Mouse (Mus musculus) gonadal fat pad, adult 2 months (tissue): ENCODE data around the gene Aldh8a1. TPM values are rescaled to one million over a fixed set of nuclear protein-coding genes. Genes with fewer than 3 reads are reported as not detected.

Experiments used
- DNase-seq: peaks from one replicate; pipeline ENCODE4 v3.0.0-alpha.2; 2012; ENCODE audit warnings: low read depth
- polyA plus RNA-seq: library from polyadenylated mRNA; depleted of rRNA; stranded (reverse); fragments of >200 nt; gene quantifications from 2 replicates; pipeline ENCODE4 v1.2.3, GENCODE M21; 2012; rRNA removed

The Aldh8a1 gene
- 0.24 and 0.36 TPM in 2 replicates for polyA plus RNA-seq

DNA sequence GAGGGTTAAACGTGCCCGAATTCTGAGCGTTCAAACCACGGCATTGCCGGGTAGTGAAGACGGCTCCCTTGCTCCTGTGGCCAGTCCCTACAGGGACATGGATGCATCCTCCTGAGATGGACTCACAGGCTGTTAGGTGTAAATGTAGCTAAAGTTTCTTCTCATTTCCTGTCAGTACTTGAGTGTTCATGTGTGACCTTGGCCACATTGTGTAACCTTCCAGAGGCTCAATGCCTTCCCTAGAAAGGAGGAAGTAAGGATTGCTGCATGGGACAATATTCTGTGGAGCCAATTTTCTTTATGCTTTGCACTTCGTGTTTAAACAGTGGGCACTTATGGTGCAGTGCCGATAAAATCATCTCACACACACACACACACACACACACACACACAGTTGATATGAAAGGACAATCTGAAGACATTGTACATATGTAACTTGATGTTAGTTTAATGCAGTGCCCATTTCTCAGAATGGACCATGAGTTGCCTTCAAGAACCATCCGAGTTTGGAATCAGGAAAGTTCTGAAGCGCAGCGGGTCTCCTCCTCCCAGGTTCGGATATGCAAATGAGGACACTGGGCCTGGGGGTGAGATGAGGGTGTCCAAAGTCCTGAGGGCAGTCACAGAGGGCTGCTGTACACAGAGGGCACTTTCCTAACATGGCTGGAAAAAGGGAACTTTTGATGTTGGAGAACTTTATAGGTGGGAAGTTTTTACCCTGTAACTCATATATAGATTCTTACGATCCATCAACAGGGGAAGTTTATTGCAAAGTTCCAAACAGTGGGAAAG is at the start of gene Aldh8a1:
Aldh8a1 (plus strand) TSS at position 610 of the 792 bp plus-strand sequence.
- no peak for DNase-seq

- no peak for DNase-seq
These were observed 49.4 kb upstream of the Aldh8a1 start for GRCm38 (mm10) chr10:21327605-21328135.

DNA sequence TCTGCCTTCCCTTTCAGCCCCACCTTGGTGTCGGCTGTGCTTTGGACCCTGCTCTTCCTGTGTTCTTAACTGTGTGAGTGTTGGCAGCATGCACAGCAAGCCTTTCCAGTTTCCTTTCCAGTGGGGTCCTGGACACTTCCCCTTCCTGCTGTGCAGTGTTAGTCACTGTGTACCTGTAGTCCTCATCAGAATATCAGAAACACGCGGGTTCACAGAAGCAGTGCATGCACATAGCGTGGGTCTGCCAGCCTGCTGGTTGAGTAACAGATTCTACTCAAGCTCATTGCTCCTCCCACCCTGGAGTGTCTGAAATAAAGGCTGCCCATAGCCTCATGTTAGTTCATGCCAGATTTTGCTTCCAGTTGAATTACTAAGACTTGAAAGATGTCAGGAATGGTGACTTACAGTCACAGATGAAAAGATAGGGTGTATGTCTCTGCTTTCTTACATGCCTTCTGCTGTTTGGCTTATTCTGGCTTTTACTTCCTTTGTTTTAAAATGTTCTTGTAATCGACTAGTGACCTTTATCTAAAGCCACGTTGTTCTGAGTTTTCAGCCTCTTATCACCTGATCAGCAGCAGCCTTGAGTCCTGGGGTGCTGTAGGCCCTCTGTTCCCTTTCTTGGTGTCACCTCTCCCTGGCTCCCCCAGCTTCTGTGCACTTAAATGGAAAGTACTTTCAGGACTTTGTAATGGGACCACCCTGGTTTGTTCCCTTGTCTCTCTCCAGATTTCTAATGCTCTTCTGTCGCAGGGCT is 42.6 kb upstream of the Aldh8a1 start:
- peak; percentile 17 for DNase-seq

DNA sequence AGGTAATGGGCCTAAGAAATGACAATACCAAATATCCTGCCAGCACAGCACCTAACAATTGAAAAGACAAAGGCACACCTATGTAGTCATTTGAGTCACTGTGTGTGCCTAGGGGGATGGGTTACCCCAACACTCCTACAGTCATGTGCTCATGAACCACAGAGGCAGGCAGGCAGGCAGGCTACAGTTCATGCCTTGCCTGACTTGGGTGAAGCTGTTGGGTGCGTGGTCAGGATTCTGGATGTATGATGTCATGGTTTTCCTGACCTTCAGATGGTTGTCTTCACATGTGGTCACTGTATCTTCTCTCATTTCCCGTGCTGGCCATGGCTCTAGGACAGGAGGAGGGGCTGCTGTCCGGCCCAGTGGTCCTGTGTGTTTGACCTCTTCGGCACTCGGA is 41.6 kb upstream of the Aldh8a1 start:
- DNase-seq = no peak

- DNase-seq = no peak
These were observed 39.9 kb upstream of the Aldh8a1 start for GRCm38 (mm10) chr10:21337191-21337590.

- no peak for DNase-seq
These were observed 35.4 kb upstream of the Aldh8a1 start for GRCm38 (mm10) chr10:21341706-21342105.

DNA sequence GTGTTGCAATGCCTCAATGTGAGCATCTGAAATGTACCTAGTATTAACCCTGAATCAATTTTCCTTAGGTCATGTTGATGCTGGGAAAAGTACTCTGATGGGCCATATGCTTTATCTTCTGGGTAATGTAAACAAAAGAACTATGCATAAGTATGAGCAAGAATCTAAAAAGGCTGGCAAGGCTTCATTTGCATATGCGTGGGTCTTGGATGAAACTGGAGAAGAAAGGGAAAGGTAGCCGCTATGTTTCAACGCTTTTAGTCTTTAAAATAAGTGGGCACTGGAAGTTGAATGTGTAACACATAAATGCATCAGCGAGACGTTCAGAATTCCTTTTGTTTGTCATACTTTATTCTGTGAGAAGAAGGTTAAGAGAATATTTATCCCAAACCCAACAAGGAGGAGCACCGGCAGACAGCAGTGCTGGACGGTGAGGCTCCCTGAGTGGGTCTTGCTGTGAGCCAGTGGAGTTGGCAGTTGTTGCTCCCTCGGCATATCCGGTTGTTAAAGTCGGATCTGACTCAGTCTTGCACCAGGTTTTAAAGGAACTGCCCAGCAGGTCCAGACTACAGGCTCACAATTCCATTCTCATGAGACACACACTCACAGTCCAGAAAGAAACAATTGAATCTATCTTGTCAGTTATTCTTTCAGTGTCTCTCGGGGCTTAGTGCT is 34.6 kb upstream of the Aldh8a1 start:
- no peak for DNase-seq

DNA sequence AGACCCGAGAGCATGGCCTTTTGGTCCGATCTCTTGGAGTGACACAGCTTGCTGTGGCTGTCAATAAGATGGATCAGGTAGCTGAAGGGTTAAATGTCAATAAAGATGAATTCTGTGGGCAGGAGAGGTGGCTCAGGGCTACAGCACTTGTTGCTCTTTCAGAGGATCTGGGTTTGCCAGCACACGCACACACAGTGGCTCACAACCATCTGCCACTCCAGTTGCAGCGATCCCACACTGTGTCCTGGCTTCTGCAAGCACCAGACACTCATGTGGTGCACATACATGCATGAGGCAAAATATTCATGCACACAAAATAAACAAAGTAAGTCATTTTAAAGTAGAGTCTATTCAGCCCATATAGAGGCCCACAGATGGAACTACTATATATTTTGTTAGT is 29.8 kb upstream of the Aldh8a1 start:
- DNase-seq = no peak

DNA sequence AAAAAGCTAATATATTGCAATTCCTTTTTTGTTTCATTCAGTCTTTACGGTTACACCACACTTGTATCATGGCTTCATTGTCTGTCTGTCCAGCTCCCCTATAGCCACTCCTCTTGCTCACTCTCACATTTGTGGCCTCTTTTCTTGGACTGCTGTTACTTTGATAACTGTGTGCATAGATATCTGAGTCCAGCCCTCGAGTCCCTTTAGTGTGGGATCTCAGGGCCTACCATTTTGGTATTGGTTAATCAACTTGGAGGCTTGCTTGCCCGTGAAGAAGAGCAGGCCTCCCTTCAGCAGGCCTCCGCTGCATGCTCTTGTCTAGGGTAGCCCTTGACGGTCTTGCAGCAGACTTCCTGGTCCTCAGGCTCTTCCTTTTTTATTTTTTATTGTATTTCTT is 27.6 kb upstream of the Aldh8a1 start:
- DNase-seq = no peak

DNA sequence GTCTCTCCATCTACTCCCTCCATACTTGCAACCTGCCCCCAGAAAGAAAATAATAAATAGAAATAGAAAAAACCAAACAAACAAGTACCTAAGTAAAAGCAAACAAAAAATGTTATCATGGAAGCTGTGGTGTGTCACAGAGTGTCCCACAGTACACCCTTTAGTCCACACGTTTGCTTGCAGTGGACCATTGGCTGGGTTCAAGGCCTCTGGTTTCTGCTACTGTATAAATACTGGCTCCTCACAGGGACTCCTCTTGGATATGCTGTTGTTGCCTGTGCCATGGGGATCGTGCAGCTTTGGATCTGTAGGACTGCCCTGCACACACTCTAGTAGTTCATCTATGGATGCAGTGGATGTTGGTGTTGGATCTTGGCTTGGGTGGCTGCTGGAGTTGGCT is 27.1 kb upstream of the Aldh8a1 start:
- DNase-seq = no peak

GRCm38 (mm10) chr10:21350531-21351515 is 26.3 kb upstream of the Aldh8a1 start:
- DNase-seq = no peak

GRCm38 (mm10) chr10:21351766-21352165 is 25.3 kb upstream of the Aldh8a1 start:
- DNase-seq = no peak

GRCm38 (mm10) chr10:21353890-21354289 is 23.2 kb upstream of the Aldh8a1 start:
- DNase-seq = no peak

GRCm38 (mm10) chr10:21354506-21354905 is 22.6 kb upstream of the Aldh8a1 start:
- DNase-seq = no peak

GRCm38 (mm10) chr10:21357986-21358385 is 19.1 kb upstream of the Aldh8a1 start:
- DNase-seq = no peak

DNA sequence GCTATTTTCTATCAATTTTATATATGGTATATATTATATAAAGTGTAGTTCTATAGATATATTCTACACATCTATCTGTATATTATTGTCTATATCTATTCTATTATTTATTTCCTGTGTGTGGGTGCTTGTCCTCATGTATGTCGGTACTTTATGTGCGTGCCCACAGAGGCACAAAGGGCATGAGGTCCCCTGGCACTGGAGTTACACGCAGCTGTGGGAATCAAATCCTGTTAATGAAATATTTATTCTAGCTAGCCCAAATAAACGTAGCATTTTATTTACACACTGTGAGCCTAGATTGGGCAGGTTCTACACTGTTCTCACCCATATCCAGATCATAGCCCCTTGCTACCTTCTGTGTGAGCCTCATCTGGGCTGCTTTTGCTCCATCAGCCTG is 18.0 kb upstream of the Aldh8a1 start:
- DNase-seq = no peak

DNA sequence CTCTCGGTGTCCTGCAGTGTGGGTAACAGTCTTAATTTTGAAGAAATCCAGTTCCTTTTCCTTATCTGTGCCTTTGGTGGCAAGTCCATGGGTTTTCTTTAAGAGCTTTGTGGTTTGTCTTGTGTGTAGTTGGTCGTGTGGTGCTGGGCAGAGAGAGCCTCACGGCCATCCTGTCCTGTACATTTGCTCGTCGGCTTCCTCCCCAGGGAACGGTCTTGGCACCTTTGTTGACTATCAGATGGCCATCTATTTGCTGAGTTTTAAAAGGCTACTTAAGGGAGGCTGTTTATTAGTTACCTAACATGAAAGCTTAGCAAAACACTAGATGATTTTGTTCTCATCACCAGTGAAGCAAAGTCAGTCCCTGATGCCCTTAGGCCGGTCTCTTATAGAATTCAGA is 15.2 kb upstream of the Aldh8a1 start:
- no peak for DNase-seq

GRCm38 (mm10) chr10:21363297-21363696 is 13.8 kb upstream of the Aldh8a1 start:
- no peak for DNase-seq

DNA sequence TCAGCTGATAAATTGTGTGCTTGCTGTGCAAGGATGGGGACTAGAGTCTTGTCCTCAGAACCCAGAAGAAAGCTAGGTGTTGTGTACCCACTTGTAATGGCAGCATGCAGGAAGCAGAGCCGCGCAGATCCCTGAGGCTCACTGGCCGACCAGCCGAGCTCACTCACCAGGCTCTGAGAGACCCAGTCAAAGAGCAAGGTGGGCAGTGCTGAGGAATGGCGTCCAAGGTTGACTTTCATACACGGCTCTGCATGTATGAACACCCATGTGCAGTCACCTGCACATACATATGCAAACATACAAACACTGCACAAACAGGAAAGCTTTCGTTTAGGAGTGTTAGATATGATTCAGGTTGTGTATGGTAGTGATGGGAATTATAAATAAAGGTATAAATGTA is 12.1 kb upstream of the Aldh8a1 start:
- DNase-seq = no peak

GRCm38 (mm10) chr10:21365897-21366296 is 11.2 kb upstream of the Aldh8a1 start:
- no peak for DNase-seq

DNA sequence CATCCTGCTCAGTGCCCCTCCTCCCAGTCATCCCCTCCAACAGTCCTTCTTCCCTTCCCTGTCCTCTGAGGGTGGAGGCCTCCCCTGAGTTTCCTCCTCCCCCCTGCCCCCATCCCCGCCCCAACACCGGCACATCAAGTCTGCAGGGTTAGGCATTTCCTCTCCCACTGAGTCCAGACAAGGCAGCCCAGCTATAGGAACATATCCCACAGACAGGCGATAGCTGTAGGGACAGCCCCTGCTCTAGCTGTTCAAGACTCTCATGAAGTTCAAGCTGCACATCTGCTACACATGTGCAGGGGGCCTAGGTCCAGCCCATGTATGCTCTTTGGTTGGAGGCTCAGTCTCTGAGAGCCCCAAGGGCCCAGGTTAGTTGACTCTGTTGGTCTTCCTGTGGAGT is 10.6 kb upstream of the Aldh8a1 start:
- no peak for DNase-seq
